Mouse (Mus musculus): ENCODE measurements at regions not wholly inside any gene's neighbourhood (a gene's known extent, or its start where the extent isn't known, plus 50 kb on each side); places are given as distances from the start of the nearest gene placed in this dataset.

GRCm38 (mm10) chr2:148239046-148239445 lies 156.1 kb upstream of the Sstr4 start:
- TF ChIP-seq CTCF (IDR thresholded peaks at IDR 0.05; ENCODE audit: low read depth) (no peak), EP300 (optimal IDR thresholded peaks at IDR 0.05) (no peak)

Measured in stomach, postnatal 0 days (tissue).